Comparison of ENCODE assay signal across 11 mouse cellular contexts in the genomic region with DNA sequence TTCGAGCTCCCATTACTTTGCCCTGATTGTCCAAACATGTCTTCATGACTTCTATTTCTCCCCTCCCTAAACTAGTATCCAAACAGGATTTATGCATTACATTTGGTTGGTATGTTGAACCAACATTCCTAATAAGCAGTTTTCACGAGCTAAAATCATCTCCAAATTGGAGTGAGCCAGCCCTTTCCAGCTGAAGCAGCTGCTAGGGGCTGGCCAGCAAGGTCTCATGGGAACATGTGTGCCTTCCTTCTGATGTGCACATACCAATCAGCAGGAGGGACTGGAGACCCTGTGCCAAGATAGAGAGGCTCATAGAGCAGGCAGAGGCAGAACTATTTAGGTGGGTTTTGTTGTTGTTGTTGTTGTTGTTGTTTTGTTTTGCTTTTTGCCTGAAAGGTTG.
DNase-seq lines count a peak whose midpoint lies in the region; ATAC-seq and TF ChIP-seq lines count a peak whose summit lies in the region.
"Had no signal": no experiment of that assay in that cellular context is flagged by ENCODE, and none has a peak within 500 bp of the region (broad histone marks: within the 10 kb centered on the region; RNA-seq: fewer than 3 reads in every experiment).

No protein-coding gene starts in this region.

- no peaks in the 10 kb centered on the region for H3K9me3 ChIP-seq in E14TG2a.4 (ENCODE audit: low read length)
- H3K9me3 ChIP-seq: limb, embryonic 12.5 days had no signal

- POLR2A ChIA-PET in Patski (lab: Charles Lee), result interaction anchor here (0.5 kb wide), 1 partner anchor 527 kb away, joined by 3 read pairs; no protein-coding TSS in a partner anchor

- DNase-seq in gastrocnemius, postnatal 14 days, result peak; percentile 37
- DNase-seq in gastrocnemius, adult 8-10 months (ENCODE audit: low spot score in 2 of 2), result no peak
- peak; percentile 22 for DNase-seq in kidney, postnatal 14 days
- DNase-seq in kidney, adult 9 months, result no peak
- DNase-seq in Patski (ENCODE audit: low read depth, low spot score), result no peak
- DNase-seq: adrenal gland, postnatal 25 days; lung, adult 18-20 months had no signal

- in situ Hi-C loops in Patski (cut with MboI; ENCODE audit: low pct_unique_long_range_greater_than_20kb), result no loop called here

- no peak for TF ChIP-seq CTCF in E14TG2a.4 (conservative IDR thresholded peaks at IDR 0.05; ENCODE audit: low read length)
- no peak for TF ChIP-seq CTCF in Patski (IDR thresholded peaks at IDR 0.05)

- H3K4me1 ChIP-seq in E14TG2a.4 (replicated peaks; ENCODE audit: low read depth, low read length), result peaks cover 68% of the 10 kb centered on the region
- H3K4me1 ChIP-seq: megakaryocyte, embryonic 14.5 days had no signal

- ATAC-seq in Patski, result peak; percentile 57
- ATAC-seq in CD4-positive, CD25-positive, alpha-beta regulatory T cell, adult 4 months, result no peak

- intact Hi-C loops in gastrocnemius, postnatal 14 days (cut with DNase I; ENCODE audit: low total_unique reads), result no loop called here

- H3K27me3 ChIP-seq in E14TG2a.4 (ENCODE audit: insufficient read depth, low read length), result no peaks in the 10 kb centered on the region
- H3K27me3 ChIP-seq in Patski, result no peaks in the 10 kb centered on the region
- H3K27me3 ChIP-seq: limb, embryonic 12.5 days; megakaryocyte, embryonic 14.5 days had no signal

- H3K4me3 ChIP-seq in E14TG2a.4 (replicated peaks; ENCODE audit: low read length), result peak overlapping the region; percentile 14; the same call in 1 of the 2 replicates
- H3K4me3 ChIP-seq: limb, embryonic 12.5 days; megakaryocyte, embryonic 14.5 days had no signal

- H3K36me3 ChIP-seq in E14TG2a.4 (ENCODE audit: insufficient read depth, low read length), result peaks cover 22% of the 10 kb centered on the region; the same call in 1 of the 2 replicates
- H3K36me3 ChIP-seq: limb, embryonic 12.5 days had no signal

- CTCF ChIA-PET in Patski (lab: Charles Lee), result no interaction called here

Comparison
In these comparisons a context has a peak if more than half of its experiments do, and no peak if none do; other contexts are left out.
1. DNase-seq: peak in gastrocnemius, postnatal 14 days (single experiment) and kidney, postnatal 14 days (single experiment); none in gastrocnemius, adult 8-10 months (0 of 2), kidney, adult 9 months (single experiment) and Patski (single experiment).